Mouse (Mus musculus) embryo, embryonic 10 days (tissue): Measurements from ENCODE around the gene Clgn.
"Not testable (repeated sequence)": the region's sequence is repeated elsewhere in the genome, so short reads cannot be mapped to it uniquely, and the experiment has no call there.

Source experiments
- DNase-seq: peaks from one replicate; pipeline ENCODE4 v3.0.0-alpha.2; 2015; ENCODE audit warnings: low spot score

The Clgn gene

GRCm38 (mm10) chr8:83423032-83423825 is 33.6 kb downstream of the Clgn start:
- no peak for DNase-seq

- no peak for DNase-seq
These were observed 35.5 kb downstream of the Clgn start for GRCm38 (mm10) chr8:83425202-83425601.

DNA sequence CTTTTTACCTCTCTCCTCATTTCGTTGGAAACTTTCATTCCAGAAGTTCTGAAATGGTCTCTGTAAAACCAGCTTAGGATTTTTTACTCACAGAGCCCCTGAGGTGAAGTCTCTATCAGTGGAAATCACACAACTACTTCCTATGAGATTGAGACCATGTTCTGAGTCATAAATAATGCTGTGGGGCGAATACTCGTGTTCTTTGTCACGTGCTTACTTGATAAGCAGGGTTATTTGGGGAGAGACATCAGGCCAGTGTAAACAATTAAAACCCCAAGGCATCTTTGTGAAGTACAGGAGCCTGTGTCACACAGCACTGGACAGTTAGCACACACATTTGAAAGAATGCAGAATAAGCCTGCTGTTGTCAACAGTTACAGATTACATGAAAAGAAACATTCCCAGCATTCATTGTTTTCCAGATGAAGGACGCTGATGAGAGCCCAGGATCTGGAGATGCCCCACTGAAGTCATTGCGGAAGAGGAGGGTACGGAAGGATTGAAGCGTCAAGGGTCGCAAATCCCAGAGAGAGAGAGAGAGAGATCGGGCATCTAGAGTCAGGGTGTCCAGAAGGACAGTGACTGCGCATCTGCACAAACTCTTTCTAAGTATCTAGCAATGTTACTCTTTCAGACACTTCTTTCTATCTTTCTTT is 36.6 kb downstream of the Clgn start:
- no peak for DNase-seq

GRCm38 (mm10) chr8:83426949-83427348 is 37.3 kb downstream of the Clgn start:
- DNase-seq: no peak

DNA sequence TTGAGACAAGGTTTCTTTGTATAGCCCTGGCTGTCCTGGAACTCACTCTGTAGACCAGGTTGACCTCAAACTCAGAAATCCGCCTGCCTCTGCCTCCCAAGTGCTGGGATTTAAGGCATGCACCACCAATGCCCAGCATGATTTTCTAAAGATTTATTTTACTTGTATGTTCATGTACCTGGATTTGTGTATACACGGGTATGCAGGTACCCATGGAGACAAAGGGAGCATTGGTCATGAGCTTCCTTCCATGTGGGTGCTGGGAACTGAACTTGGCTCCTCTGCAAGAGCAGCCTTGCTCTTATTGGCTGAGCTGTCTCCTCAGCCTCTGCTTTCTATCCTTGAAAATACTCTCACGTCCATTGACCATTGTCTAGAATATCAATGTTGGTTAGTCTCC is 39.0 kb downstream of the Clgn start:
- not testable (repeated sequence) for DNase-seq

GRCm38 (mm10) chr8:83429071-83429524 is 39.4 kb downstream of the Clgn start:
- no peak for DNase-seq

DNA sequence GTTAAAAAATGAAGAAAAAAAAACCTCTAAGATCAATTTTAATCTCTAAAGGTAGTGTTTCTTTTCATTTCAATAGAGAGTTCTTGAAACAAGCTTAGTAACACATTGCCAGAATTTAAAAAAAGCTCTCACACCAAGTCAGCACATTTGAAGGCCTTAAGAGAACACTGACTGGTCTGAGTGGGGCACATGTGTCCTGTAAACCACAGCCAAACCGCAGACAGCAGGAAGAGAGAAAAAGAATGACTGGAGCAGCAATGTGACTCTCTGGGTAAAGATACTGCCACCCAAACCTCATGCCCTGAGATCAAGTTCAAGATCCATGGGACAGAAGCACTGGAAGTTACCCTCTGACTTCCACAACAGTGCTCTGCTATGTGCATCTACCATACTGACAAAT is 47.4 kb downstream of the Clgn start:
- no peak for DNase-seq

DNA sequence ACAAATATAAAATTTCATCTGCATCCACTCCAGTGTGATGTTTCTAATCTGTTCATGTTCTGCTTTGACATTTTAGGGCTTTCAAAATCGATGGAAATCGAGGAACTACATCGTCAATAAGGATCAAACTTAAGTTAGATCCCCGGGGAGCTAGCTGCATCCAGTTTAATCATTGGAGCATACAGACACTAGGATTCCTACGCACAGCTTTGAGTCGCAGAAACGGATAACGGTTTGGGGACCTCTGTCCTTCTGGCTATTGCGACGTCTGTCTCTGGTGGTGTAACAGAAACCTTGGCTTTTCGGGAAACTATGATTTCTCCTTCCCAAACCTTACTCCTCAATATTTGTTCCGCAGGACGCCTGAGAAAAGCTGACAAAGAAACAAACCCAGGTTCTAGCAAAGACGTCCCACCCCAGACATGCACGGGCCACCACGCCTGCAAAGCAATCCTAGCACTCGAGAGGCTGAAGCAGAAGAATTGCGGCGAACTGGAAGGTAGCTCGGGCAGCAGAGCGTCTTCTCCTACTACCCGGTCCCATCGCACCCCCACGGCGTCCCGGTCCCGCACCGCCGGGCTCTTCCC is 52.1 kb downstream of the Clgn start:
- DNase-seq: peak; percentile 54

- peak; percentile 99 for DNase-seq
These were observed 52.8 kb downstream of the Clgn start for GRCm38 (mm10) chr8:83442243-83443051.

DNA sequence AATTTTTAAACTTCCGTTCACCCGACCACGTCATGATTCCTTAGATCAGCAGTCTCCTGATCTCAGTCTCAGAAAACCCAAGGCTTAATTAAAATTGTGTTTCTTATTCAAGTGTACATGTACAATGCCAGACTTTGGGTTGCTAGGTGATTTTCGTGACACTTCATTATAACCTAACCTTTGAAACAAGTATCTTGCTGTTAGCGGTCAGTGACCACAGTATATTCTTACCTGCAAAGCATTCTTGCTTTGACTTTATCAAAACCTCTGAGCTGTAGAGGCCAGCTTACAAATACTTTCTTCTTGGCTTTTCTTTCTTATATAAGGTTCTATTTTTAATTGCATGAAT is 53.4 kb downstream of the Clgn start:
- DNase-seq: no peak

GRCm38 (mm10) chr8:83449960-83450359 is 60.3 kb downstream of the Clgn start:
- peak; percentile 58 for DNase-seq

- peak; percentile 61 for DNase-seq
These were observed 61.4 kb downstream of the Clgn start for GRCm38 (mm10) chr8:83451056-83451455.

DNA sequence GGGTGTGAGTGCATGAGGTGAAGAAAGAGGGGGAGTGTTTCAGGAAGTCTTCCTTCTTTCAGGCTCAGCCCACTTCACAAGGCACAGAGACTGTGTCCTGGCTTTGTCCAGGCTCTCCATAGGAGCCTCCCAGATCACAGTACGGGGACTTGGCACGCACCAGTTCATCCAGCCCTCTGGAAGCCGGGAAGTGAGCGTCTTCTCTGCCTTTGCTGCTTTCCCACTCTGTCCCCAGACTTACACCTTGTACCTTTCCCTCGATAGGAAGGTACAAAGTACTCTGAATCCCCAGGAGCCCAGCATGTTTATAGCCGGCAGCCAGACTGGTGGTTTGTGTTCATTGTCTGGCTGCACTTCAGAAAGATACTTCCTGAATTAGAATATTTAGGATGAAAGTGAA is 67.5 kb downstream of the Clgn start:
- no peak for DNase-seq

DNA sequence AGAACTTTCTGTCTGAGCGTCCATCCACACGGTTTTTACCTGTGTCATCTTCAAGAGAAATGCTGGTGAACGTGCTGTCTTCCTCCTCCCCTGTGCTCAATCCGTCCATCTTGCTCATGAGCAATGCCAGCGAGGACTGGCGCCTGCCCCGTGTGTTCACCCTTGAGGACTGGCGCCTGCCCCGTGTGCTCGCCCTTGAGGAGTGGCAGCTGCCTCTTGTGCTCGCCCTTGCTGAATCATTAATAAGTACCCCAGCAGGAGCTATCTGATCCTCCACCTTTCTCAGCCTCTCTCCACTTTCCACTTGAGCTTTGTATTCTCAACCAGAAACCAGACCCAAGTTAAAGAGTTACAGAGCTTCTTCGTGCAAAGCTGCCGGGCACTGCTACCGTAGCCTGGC is 68.6 kb downstream of the Clgn start, which contains the start of gene Scoc:
TSS of gene Scoc (minus strand) at position 170 of the 400 bp plus-strand sequence.
- DNase-seq: no peak

DNA sequence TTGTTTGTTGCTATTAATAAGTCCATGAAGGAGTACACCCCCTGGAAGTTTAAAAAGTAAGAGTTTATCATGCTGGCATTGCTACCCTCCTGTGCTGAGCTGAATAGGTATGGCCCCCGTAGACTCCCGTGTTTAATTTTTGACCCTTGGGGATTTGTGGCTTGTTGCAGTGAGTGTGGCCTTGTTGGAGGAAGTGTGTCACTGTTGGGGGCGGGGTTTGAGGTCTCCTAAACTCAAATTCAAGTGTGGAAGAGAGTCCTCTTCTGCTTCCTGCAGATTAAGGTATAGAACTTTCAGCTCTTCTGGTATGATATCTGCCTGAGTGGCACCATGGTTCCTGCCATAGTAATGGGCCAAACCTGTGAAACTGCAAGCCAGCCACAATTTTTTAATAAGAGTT is 69.9 kb downstream of the Clgn start:
- DNase-seq: no peak
